Mouse (Mus musculus) A20 (cell line): ENCODE measurements around the gene Cacna1c.

Experiments
- DNase-seq: peaks from one replicate; pipeline ENCODE4 v3.0.0-alpha.2; 2011; ENCODE audit warnings: low read depth, low spot score

The Cacna1c gene

DNA sequence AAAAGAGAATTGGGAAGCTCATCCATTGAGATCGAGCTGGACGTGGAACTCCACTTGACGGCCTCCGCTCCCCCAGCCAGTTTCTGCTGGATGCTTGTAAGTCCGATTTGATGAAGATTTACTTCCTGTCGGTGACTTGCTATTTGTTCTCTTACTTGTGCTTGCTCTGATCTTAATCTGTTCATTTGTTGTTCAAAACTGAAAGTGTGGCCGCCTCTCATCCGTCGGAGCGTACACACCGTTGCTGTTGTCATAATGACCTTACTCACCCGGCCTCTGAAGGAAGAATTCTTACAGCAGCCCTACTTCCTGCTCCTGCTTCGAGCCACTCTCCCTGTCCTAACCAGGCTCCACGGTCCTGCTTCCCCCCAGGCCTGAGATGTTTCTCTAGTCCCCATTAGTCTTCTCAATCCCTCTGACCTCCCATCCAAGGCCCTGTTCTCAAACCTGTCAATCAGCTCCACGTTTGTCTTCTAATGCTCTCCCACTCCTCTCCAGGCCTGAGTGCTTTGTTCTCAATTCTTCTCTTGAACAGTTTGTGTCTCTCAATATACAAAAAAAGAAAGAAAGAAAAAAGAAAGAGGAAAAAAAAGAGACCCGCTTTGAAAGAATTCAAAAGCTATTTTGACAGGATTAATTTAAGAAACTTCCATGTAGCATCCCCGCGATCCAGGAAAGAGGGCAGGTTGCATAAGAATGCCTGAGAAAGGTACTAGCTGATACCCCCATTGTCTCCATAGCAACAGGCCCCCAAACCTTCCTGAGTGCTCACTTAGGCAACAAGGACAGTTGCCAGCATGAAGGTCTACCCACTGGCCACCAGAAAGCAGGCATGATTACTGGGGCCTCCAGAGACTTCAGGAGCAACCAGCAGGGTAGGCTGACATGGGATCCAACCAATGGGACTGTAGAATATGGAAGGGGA, 331.3 kb downstream of the Cacna1c start:
- DNase-seq = no peak

DNA sequence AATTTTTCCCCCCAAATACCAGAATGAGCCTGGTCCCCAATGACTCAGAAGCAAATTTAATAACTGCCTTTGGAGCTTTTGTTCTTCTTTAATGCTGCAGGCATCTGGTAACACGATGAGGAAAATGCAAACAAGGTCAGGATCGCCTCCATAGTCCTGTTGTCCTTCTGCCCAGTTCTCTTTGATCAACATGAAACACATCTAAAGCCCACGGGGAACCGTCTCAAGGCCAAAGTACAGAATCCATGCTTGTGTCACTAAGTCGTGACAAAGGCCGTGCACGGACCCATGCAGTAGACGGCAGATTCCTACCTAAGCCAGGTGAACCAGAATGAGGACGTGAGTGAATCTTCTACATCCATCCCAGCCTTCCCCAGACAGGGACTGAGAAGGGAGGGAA, 333.5 kb downstream of the Cacna1c start:
- DNase-seq = no peak

DNA sequence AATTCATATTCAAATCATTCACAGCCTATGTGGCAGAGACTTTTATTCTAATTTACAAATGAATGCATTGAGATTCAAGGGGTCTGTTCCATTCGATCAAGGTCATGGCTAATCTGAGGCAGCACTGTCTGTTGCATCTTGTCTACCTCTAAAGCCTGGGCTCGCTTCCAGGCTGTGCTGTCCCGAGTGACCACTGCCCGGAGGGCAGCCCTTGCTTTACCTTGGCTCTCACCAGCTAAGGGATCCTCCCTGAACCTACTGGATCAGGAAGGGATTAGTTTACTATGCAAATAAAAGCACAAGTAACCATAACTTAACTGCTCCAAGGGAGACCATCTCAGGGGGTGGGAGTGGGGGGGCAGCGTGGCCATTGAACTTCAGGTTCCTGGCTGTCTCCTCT, 334.1 kb downstream of the Cacna1c start:
- no peak for DNase-seq

GRCm38 (mm10) chr6:118858431-118858830, 337.8 kb downstream of the Cacna1c start:
- no peak for DNase-seq

DNA sequence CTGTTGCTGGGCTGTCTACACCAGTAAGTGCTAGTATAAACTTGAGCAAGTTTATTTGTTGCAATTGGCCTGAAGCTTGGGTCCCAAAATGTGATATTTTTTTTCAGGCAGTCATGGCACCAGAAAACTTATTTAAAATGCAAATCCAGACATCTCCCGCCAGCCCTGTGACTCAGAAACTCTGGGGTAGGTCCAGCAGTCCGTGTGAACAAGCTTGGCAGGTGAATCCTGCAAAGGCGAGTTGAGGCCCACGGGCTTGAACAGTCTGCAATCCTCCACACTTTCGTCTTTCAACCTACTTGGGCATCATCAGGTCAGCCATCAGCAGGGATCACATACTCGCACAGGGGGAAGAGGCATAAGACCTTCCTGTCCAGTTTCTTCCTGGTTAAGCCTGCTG, 344.1 kb downstream of the Cacna1c start:
- DNase-seq = no peak

DNA sequence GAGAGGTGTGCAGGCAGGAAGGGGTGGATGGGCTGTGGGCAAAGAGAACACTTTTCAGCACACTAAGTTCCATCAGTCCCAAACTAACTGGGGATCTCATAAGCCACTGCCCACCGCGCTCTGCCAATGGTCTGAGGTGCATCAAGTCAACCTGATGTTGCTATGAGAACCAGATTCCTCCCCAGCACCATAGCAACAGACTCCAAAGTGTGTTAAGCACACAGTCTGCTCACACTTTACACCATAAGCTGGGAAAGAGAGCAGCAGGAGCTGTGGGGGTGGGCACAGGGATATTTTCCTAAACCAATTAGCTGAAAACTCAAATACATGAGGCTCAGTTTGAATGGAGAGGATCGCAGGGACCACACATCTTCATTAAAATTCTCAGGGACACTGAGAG, 345.1 kb downstream of the Cacna1c start:
- DNase-seq = no peak

DNA sequence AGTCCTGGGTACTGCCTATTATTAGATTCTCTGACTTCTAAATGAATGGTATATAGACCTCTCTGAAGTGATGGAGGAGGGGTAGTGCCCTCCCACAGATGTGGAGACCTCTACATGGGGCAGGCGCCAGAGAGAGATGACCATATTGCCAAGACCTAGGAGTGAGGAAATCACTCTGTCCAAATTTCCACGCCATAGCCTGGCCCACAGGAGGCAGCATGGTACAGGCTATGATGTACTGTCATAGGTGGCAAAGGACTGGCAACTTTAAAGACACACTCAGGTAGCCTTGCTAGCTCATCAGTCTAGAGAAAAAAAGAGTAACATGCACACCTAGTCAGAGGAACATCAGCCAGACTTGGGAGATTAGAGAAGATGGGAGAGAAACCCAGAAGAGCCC, 347.6 kb downstream of the Cacna1c start:
- no peak for DNase-seq

GRCm38 (mm10) chr6:118847751-118848150, 348.5 kb downstream of the Cacna1c start:
- DNase-seq = no peak

DNA sequence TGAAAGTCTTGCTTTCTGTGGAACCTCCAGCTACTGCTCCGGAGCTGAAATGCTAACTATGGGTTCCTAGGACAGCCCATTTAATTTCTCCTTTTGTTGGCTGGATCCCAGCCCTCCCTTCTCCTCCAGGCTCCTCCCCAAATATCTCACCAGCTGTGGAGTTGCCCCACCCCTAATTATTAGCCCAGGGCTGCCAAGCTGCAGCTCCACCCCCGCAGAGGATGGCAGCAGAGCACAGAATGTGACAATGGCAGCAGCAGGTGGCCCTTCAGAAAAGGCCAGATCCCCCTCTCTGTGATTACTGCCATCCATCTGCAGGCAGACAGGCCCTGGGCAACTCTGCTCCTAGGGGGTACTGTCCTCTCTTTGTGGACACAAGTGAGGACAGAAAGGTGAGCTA, 350.4 kb downstream of the Cacna1c start:
- no peak for DNase-seq

GRCm38 (mm10) chr6:118845180-118845579, 351.0 kb downstream of the Cacna1c start:
- DNase-seq = no peak

- no peak for DNase-seq
These were observed 352.7 kb downstream of the Cacna1c start for GRCm38 (mm10) chr6:118843566-118843965.

DNA sequence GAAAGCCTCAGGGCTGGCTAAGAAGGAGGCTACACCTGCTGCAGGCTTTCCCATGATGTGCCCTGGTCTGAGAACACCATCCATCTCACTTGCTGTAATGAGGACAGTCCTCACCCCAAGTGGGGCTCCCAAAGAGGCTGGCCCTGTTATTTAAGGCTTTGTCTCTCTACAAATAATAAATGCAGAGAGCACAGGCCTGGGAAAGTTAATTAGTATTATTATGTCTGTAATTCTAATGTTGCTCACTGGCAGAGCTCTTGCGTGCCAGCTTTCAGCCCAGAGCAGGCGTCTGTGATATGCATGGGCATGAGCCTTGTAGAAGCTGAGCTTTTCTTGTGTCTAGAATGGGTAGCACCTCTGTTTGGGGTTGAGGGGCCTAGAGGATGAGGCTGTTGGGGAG, 354.3 kb downstream of the Cacna1c start:
- no peak for DNase-seq

- DNase-seq = no peak
These were observed 357.0 kb downstream of the Cacna1c start for GRCm38 (mm10) chr6:118838919-118839915.

DNA sequence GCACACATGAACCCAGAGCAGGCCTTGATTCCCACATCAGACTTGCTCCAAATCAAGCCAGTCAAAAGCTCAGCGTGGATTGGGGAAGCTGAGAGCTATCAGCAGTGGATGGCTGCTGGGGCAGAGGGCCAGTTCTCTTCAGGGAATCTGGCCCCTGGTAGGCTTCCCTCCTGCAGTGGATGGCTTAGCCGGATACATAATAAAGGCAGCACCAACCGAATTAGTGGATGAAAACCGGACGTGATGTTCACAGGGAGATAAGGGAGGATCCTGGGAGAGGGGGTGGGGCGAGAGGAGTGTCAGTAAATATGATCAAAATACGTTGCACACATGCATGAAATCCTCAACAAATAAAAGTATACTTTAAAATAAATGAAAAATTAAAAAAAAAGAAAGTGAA, 359.5 kb downstream of the Cacna1c start:
- DNase-seq = no peak

- DNase-seq = no peak
These were observed 362.2 kb downstream of the Cacna1c start for GRCm38 (mm10) chr6:118834046-118834445.

- DNase-seq = no peak
These were observed 363.2 kb downstream of the Cacna1c start for GRCm38 (mm10) chr6:118833049-118833448.

DNA sequence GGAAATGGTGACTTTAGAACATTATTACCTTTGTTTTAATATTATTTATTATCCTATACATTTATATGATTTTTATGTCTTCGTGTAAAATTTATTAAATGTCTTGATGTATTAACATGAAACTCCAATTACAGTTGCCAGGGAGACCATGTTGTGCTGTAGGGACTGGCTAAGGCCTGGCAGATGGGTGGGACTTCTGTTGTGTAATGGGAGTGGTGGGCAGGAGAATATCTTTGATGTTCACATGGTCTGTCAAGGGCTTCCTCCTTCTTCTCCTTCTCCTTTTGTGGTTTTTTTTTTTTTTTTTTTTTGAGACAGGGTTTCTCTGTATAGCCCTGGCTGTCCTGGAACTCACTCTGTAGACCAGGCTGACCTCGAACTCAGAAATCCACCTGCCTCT, 363.6 kb downstream of the Cacna1c start:
- DNase-seq = no peak

DNA sequence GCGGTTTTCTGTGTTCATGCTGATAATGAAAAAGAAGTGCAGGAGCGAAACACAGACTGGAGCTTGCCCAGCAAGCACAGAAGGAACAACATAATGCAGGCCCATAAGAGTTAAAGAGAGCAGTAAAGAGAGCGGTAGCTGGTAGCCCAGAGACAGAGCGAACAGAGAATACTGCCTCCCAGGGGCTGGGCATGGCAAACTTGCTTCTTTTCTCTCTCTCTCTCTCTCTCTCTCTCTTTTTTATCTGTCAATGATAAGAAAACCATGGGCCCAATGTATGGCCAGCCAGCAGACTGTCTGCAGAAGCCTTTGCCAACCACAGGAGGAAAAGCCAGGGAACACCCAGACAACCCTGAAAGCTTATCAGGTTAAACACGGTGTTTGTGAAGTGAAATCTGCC, 365.4 kb downstream of the Cacna1c start:
- no peak for DNase-seq

- DNase-seq = no peak
These were observed 368.0 kb downstream of the Cacna1c start for GRCm38 (mm10) chr6:118828187-118828586.

DNA sequence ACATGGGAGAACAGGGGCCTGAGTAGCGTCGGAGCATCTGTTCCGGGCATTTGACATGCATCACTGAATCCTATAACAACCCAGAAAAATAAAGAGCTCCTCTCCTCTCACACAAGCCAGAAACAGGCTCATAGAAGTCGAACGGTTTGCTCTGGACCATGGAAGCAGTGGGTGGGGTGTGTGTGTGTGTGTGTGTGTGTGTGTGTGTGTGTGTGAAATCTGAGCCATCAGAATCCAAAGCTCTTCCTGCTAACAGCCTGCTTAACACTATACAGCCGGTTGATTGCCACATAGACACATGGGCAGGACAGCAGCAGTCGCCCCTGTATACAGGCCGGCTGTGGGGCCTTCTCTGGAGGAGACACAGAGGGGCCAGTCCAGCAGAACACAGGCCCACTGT, 368.7 kb downstream of the Cacna1c start:
- DNase-seq = no peak

- no peak for DNase-seq
These were observed 370.8 kb downstream of the Cacna1c start for GRCm38 (mm10) chr6:118825400-118825871.

DNA sequence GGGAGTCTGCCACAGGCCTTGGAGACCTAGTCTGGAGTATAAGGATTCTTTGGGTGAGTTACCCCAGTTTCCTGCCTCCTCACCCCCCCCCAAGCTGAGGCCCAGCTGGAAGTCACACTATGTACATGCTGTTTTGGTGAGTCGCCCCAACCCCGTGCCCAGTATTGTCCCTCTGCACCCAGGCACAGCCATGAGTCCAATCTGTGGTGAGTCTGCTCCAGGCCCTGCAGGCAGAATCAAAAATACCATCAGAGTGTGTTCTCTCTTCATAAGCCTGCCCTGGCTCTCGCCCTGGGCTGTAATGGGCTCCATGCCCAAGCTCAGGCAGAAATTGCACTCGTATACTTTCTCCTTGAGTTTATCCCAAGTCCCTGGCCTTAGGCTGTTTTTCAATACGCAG, 374.7 kb downstream of the Cacna1c start:
- DNase-seq = no peak
